Mouse (Mus musculus) bone marrow macrophage, adult 2 months (primary cell): ENCODE measurements around the gene Zrsr2. TPM values are rescaled to one million over a fixed set of nuclear protein-coding genes. Genes with fewer than 3 reads are reported as not detected.
A peak's percentile ranks its signal among the peaks of the same experiment; 100 is the strongest.

Experiments
- H3K27ac ChIP-seq: 2 replicates; pipeline ENCODE4 v1.5.1; 2012; ENCODE audit warnings: low read depth, low read length; ENCODE audit not compliant: insufficient read depth
- H3K4me1 ChIP-seq: 2 replicates; pipeline ENCODE4 v1.6.1; 2012; ENCODE audit warnings: low read length; ENCODE audit not compliant: control insufficient read depth, insufficient read depth
- H3K4me3 ChIP-seq: 2 replicates; pipeline ENCODE4 v1.5.1; 2012; ENCODE audit warnings: mild to moderate bottlenecking, low read length, moderate library complexity; ENCODE audit not compliant: insufficient read depth
- CTCF ChIP-seq: IDR thresholded peaks from 2 replicates; pipeline ENCODE4 v1.5.1; 2012; ENCODE audit warnings: low read depth, mild to moderate bottlenecking, low read length, moderate library complexity
- POLR2A ChIP-seq: IDR thresholded peaks from 2 replicates; pipeline ENCODE4 v1.6.1; 2012; ENCODE audit warnings: mild to moderate bottlenecking, low read depth, low read length, borderline replicate concordance
- polyA plus RNA-seq: library from polyadenylated mRNA; stranded (reverse); fragments of >200 nt; gene quantifications from 2 replicates; pipeline ENCODE4 v1.2.4, GENCODE M21; 2012; ENCODE audit not compliant: missing spikeins, insufficient read depth, insufficient read length

Gene Zrsr2
- polyA plus RNA-seq = 36.3 and 52.5 TPM in 2 replicates

DNA sequence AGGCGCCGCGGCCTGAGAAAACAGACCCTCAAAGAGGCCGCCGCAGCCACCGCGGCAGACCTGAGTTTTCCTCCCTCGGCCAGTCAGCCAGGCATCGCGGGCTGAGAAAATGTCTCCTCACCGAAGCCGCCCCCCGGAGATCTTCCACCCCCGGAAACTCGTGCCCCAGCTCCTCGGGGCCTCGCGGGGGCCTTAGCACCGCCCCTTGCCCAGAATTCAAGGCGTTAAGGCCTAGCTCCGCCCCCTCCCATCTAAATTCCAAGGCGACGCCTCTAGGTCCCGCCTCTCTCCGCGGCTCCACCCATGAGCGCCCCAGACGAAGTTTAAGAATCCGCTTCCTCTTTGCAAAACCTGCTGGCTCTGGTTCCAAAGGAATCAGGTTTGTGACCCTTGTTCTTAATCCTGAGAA, at the start of gene Zrsr2:
Gene Zrsr2, minus strand, starts transcription at position 195 of the 409 bp plus-strand sequence.
- peak within 1 kb of the TSS; percentile 94 for H3K4me3 ChIP-seq
- TF ChIP-seq POLR2A = no peak
- TF ChIP-seq CTCF = no peak
- H3K4me1 ChIP-seq = peaks cover 6% of the 10 kb centered on the region; the same call in 1 of the 2 replicates
- peak within 1 kb of the TSS; percentile 99 for H3K27ac ChIP-seq

DNA sequence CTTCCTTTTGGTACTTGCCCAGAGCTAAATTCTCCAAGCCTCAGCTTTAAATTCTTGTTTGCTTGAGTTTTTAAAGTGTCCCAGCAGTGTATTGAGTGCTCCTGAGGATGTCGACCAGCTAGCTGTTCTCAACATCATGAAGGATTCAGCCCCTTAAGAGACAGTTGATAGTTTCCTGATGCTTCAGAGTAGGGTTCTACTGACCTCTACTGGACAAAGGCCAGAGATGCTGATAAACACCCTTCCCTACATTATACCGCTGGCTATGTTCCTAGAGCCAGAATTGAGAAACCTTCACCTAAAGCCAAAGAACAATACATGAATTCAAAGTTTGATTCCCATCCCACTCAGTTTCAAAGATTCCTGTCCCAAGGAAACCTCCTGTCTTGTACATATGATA, 46.3 kb upstream of the Zrsr2 start:
- Histone ChIP-seq H3K4me3 (no peak overlapping the region), H3K27ac (no peak overlapping the region), H3K4me1 (no peaks in the 10 kb centered on the region)
- no peak for TF ChIP-seq POLR2A
- TF ChIP-seq CTCF = no peak

DNA sequence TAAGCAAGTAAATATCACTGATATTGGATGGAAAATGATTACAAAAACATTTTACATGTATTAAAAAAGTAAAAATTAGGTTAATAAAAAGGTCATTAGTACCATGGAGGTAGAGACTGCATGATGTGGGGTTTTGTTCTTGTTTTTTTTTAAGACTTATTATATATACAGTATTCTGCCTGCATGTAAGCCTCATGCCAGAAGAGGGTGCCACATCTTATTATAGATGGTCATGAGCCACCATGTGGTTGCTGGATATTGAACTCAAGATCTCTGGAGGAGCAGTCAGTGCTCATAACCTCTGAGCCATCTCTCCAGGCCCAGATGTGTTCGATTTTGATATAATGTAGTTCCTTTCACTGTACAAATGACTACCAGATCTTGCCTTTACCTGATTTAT, 41.4 kb upstream of the Zrsr2 start:
- TF ChIP-seq CTCF = no peak
- TF ChIP-seq POLR2A = no peak
- H3K27ac ChIP-seq = no peak overlapping the region
- 0 out of 2 replicates have a peak, but pooled peaks cover 2% of the 10 kb centered on the region for H3K4me1 ChIP-seq

DNA sequence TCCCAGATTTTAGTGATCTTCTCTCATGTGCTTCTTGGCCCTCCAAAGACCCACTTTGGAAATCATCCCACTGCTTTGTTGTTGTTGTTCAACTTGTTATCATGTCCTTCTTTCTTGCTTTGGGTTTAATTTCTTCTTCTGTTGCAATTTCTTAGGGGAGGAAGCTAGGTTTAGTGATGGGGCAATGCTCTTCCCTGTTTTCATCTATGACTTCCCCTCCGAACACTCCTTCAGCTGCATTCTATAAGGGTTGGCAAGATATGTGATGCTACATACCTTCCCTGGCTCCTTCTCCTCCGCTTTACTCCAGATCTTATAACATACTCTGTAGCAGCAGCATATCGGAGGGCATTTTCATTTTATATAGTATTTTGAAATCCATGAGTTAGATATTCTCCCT, 38.3 kb upstream of the Zrsr2 start:
- Histone ChIP-seq H3K4me3 (no peak overlapping the region), H3K4me1 (0 out of 2 replicates have a peak, but pooled peaks cover 2% of the 10 kb centered on the region), H3K27ac (no peak overlapping the region)
- no peak for TF ChIP-seq CTCF
- TF ChIP-seq POLR2A = no peak

More for the DNA sequence above, 41.4 kb upstream of the Zrsr2 start:
- H3K4me3 ChIP-seq = no peak overlapping the region

DNA sequence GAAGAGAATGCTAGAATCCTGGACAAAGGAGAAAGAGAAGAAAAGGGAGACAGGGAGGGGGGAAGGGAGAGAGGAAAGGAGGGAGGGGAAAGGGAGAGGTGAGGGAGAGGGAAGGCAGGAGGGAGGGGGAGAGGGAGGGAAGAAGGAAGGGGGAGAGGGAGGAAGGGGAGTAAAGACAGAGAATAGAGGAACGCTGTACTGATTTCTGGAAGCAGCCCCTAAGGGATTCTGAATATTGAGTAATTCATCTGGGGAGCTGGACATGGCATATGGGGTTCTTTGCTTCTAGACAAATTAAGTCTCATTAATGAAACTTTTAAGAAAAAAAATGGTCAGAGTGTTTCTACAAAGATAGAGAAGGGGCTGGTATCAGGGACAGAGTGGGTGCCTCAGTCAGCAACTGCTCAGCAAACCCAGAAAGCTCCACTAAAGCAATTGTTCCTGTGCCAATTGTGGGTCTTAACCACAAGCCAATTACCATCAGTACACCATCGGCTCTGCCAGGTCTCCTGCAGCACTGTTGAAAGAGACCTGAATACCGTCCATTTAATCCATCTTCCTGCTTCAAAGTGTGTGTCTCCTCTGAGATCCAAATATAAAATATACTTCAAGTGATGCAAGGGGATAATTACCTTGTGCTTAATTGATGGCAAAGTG, 29.4 kb upstream of the Zrsr2 start:
- TF ChIP-seq CTCF = no peak
- no peak for TF ChIP-seq POLR2A
- H3K4me3 ChIP-seq = no peak overlapping the region
- no peaks in the 10 kb centered on the region for H3K4me1 ChIP-seq
- H3K27ac ChIP-seq = no peak overlapping the region

GRCm38 (mm10) chrX:163982129-163982528, 23.7 kb upstream of the Zrsr2 start:
- Histone ChIP-seq H3K4me1 (0 out of 2 replicates have a peak, but pooled peaks cover 2% of the 10 kb centered on the region), H3K4me3 (no peak overlapping the region), H3K27ac (no peak overlapping the region)
- TF ChIP-seq CTCF (no peak), POLR2A (no peak)

- H3K27ac ChIP-seq = no peak overlapping the region
- TF ChIP-seq CTCF (no peak), POLR2A (no peak)
- 0 out of 2 replicates have a peak, but pooled peaks cover 2% of the 10 kb centered on the region for H3K4me1 ChIP-seq
- H3K4me3 ChIP-seq = no peak overlapping the region
Measured at GRCm38 (mm10) chrX:163981500-163981899, 23.0 kb upstream of the Zrsr2 start.

DNA sequence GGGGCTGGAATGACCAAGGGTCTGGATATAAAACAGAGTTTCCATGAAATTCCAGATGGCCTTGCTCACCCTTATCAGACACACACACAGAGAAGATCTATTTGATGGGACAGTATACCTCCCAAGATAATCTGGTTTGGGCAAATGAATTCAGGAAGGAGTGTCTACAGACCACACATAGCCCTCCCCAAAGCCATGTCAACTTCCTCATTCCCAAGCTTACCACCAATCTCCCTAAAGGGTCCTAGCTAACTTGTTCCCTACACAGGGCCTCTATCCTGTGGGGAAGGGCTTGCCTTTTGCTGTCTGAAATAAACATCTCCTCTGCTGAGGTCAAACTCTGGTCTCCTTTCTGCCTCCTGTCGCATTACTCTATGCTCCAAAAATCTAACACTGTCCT, 22.6 kb upstream of the Zrsr2 start:
- Histone ChIP-seq H3K4me3 (no peak overlapping the region), H3K4me1 (0 out of 2 replicates have a peak, but pooled peaks cover 2% of the 10 kb centered on the region)
- TF ChIP-seq CTCF = no peak

DNA sequence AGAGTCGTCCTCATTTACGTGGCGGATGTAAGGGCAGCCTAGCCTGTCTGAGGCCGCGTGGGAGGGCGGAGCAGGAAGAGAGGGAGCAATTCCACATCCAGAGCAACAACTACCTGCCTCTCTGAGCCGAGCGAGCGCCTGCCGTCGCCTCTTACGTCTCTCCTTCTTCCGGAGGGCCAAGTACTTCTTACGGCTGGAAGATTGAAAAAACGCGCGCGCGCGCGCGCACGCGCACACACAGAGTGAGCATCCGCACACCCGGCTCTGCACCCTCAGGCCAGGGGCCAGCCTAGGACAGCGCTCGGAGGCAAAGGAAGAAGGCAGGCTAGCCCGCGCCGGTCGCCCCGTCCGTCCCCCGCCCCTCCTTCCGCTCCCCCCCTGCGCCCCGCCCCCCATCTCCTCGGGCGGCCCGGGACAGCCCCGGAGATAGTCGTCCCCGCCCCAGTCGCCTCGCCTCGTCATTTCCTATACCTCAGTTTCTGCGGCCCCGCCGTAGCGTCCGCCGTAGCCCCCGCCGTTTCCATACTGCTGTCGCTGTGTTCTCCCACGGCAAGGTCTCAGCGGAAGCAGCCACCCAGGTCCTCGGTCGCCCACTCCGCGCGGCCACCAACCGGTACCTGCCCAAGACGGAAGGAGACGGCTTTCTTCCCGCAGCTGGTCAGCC, 526 bp downstream of the Zrsr2 start:
- H3K4me1 ChIP-seq = peaks cover 6% of the 10 kb centered on the region; the same call in 1 of the 2 replicates
- TF ChIP-seq CTCF = no peak
- no peak for TF ChIP-seq POLR2A
- H3K4me3 ChIP-seq = peak overlapping the region; percentile 94
- H3K27ac ChIP-seq = peak overlapping the region; percentile 99

More for the DNA sequence above, 22.6 kb upstream of the Zrsr2 start:
- H3K27ac ChIP-seq = no peak overlapping the region

- peak overlapping the region; percentile 73 for H3K27ac ChIP-seq
- peaks cover 6% of the 10 kb centered on the region; the same call in 1 of the 2 replicates for H3K4me1 ChIP-seq
- H3K4me3 ChIP-seq = peak overlapping the region; percentile 94
- TF ChIP-seq POLR2A (no peak), CTCF (no peak)
Measured at GRCm38 (mm10) chrX:163957381-163957780, 1.1 kb downstream of the Zrsr2 start.
